Mouse (Mus musculus): Measurements from ENCODE around the gene Timp2. TPM values are rescaled to one million over a fixed set of nuclear protein-coding genes. Genes with fewer than 3 reads are reported as not detected.
A peak's percentile ranks its signal among the peaks of the same experiment; 100 is the strongest.

The Timp2 gene
- polyA plus RNA-seq, 1 experiment from 2014 or later: 57.5 TPM

- ATAC-seq (ENCODE audit: low read depth): no peak
- WGBS: 93% methylated on average over 3 of the region's 3 CpGs
- no peak overlapping the region for H3K4me3 ChIP-seq
Measured at GRCm38 (mm10) chr11:118280218-118280617, 75.3 kb downstream of the Timp2 start.

DNA sequence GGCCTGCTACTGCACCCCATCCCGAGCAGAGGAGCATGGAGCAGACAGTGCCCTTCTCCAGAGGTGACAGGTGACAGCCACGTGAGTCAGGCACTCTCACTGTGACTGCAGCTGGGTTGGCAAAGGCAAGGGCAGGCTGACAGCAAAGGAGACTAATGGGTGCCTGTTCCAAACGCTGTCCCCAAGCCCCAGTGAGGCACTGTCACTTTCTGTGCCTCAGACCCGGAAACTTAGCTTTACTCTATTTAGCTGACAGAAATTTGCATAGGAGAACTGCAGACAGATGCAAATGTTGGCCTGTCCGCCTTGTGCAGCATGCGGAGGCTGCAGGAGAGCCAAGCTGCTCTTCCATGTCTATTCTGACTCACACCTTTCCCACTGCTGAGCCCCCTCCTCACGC, 79.2 kb downstream of the Timp2 start:
- Histone ChIP-seq H3K27ac (replicated peaks) (no peak overlapping the region), H3K27me3 (no peaks in the 10 kb centered on the region), H3K4me3 (no peak overlapping the region), H3K36me3 (peaks cover 100% of the 10 kb centered on the region), H3K4me1 (replicated peaks) (no peaks in the 10 kb centered on the region), H3K4me2 (no peak overlapping the region), H3K9me3 (no peaks in the 10 kb centered on the region), H3K9ac (no peak overlapping the region)
- 86% methylated on average over 7 of the region's 7 CpGs for WGBS
- no peak for ATAC-seq (ENCODE audit: low read depth)

More at GRCm38 (mm10) chr11:118280218-118280617, 75.3 kb downstream of the Timp2 start:
- no peaks in the 10 kb centered on the region for H3K9me3 ChIP-seq
- no peak overlapping the region for H3K4me2 ChIP-seq
- no peaks in the 10 kb centered on the region for H3K27me3 ChIP-seq
- H3K27ac ChIP-seq (replicated peaks): no peak overlapping the region
- peaks cover 100% of the 10 kb centered on the region for H3K36me3 ChIP-seq
- H3K9ac ChIP-seq: no peak overlapping the region
- no peaks in the 10 kb centered on the region for H3K4me1 ChIP-seq (replicated peaks)

GRCm38 (mm10) chr11:118275092-118275491, 80.4 kb downstream of the Timp2 start:
- ATAC-seq (ENCODE audit: low read depth): no peak
- no peaks in the 10 kb centered on the region for H3K4me1 ChIP-seq (replicated peaks)
- H3K9ac ChIP-seq: no peak overlapping the region
- H3K4me3 ChIP-seq: no peak overlapping the region
- no peaks in the 10 kb centered on the region for H3K9me3 ChIP-seq
- no peak overlapping the region for H3K27ac ChIP-seq (replicated peaks)
- 96% methylated on average over 9 of the region's 9 CpGs for WGBS
- no peak overlapping the region for H3K4me2 ChIP-seq
- peaks cover 98% of the 10 kb centered on the region for H3K36me3 ChIP-seq
- H3K27me3 ChIP-seq: no peaks in the 10 kb centered on the region

DNA sequence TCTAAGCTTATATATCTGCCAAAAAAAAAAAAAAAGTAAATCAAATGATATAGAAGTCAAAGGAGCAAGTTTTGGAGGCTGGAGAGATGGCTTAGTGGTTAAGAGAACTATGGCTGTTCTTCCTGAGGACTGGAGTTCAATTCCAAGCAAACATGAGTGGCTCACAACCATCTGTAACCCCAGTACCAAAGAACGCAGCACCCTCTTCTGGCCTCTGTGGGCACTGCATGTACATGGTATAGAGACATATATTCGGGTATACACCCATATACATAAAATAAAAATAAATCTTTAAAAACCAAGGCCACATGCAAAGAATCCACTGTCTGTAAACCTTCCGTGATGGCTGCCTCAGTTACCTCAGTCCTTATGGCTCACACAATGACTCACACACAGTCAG, 85.7 kb downstream of the Timp2 start:
- no peak overlapping the region for H3K4me2 ChIP-seq
- no peak overlapping the region for H3K9ac ChIP-seq
- H3K9me3 ChIP-seq: no peaks in the 10 kb centered on the region
- peaks cover 98% of the 10 kb centered on the region for H3K36me3 ChIP-seq
- no peak for ATAC-seq (ENCODE audit: low read depth)
- H3K27me3 ChIP-seq: no peaks in the 10 kb centered on the region
- H3K4me3 ChIP-seq: no peak overlapping the region
- H3K27ac ChIP-seq (replicated peaks): no peak overlapping the region
- 92% methylated on average over 3 of the region's 3 CpGs for WGBS
- H3K4me1 ChIP-seq (replicated peaks): no peaks in the 10 kb centered on the region

DNA sequence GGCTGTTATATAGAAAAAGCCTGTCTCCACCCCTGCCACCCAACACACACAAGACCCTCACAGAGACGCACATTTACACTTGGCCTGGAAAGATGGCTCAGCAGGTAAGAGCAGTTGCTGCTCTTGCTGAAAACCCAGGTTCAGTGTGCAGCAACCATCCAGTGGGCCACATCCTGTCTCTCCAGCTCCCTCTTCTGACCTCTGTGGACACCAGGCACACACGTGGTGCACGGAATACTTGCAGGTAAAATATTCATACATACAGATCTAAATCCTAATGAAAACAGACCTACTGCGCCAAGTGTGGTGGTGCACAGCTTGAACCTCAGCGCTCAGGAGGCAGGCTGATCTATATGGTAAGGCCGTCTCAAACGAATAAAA, 88.9 kb downstream of the Timp2 start:
- Histone ChIP-seq H3K4me3 (no peak overlapping the region), H3K9ac (no peak overlapping the region), H3K36me3 (peaks cover 98% of the 10 kb centered on the region), H3K27ac (replicated peaks) (no peak overlapping the region), H3K9me3 (no peaks in the 10 kb centered on the region), H3K4me1 (replicated peaks) (no peaks in the 10 kb centered on the region), H3K4me2 (no peak overlapping the region), H3K27me3 (no peaks in the 10 kb centered on the region)
- ATAC-seq (ENCODE audit: low read depth): no peak
- WGBS: 95% methylated on average over 7 of the region's 7 CpGs

GRCm38 (mm10) chr11:118266044-118266665, 89.4 kb downstream of the Timp2 start:
- 91% methylated on average over 10 of the region's 10 CpGs for WGBS
- Histone ChIP-seq H3K4me3 (no peak overlapping the region), H3K9ac (no peak overlapping the region), H3K36me3 (peaks cover 98% of the 10 kb centered on the region), H3K27me3 (no peaks in the 10 kb centered on the region), H3K27ac (replicated peaks) (no peak overlapping the region), H3K4me1 (replicated peaks) (no peaks in the 10 kb centered on the region), H3K9me3 (no peaks in the 10 kb centered on the region), H3K4me2 (no peak overlapping the region)
- no peak for ATAC-seq (ENCODE audit: low read depth)

GRCm38 (mm10) chr11:118265621-118266020, 89.9 kb downstream of the Timp2 start:
- no peaks in the 10 kb centered on the region for H3K9me3 ChIP-seq
- WGBS: 94% methylated on average over 11 of the region's 11 CpGs
- no peaks in the 10 kb centered on the region for H3K4me1 ChIP-seq (replicated peaks)
- no peak overlapping the region for H3K9ac ChIP-seq
- no peak overlapping the region for H3K27ac ChIP-seq (replicated peaks)
- H3K36me3 ChIP-seq: peaks cover 99% of the 10 kb centered on the region
- H3K4me2 ChIP-seq: no peak overlapping the region
- no peak for ATAC-seq (ENCODE audit: low read depth)
- no peaks in the 10 kb centered on the region for H3K27me3 ChIP-seq
- H3K4me3 ChIP-seq: no peak overlapping the region

DNA sequence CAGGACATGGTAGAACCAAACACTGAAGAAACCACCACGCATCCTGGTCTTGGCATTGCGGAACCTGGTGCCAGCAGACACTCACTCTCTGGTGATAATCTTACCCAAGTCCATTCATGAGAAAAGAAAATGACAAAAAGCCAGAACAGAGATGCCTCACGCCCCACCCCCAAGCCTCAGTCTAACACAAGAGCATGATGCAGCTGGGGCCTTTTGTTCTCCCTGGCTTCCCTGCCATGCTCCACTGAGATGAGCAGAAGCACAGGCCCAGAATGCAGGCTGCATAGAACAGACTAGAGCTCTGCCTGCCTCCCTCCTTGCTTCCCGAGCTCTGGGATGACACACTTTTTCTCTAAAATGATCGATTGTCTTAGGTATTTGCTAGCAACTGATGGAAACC, 92.4 kb downstream of the Timp2 start:
- Histone ChIP-seq H3K4me2 (no peak overlapping the region), H3K36me3 (peaks cover 100% of the 10 kb centered on the region), H3K4me3 (no peak overlapping the region), H3K9ac (no peak overlapping the region), H3K4me1 (replicated peaks) (no peaks in the 10 kb centered on the region), H3K27ac (replicated peaks) (no peak overlapping the region), H3K9me3 (no peaks in the 10 kb centered on the region), H3K27me3 (no peaks in the 10 kb centered on the region)
- WGBS: 95% methylated on average over 5 of the region's 5 CpGs
- ATAC-seq (ENCODE audit: low read depth): no peak

GRCm38 (mm10) chr11:118260081-118260480, 95.5 kb downstream of the Timp2 start:
- H3K36me3 ChIP-seq: peaks cover 92% of the 10 kb centered on the region
- 84% methylated on average over 8 of the region's 8 CpGs for WGBS
- ATAC-seq (ENCODE audit: low read depth): no peak
- no peaks in the 10 kb centered on the region for H3K9me3 ChIP-seq
- H3K4me2 ChIP-seq: no peak overlapping the region
- H3K27ac ChIP-seq (replicated peaks): no peak overlapping the region
- no peaks in the 10 kb centered on the region for H3K27me3 ChIP-seq
- H3K9ac ChIP-seq: no peak overlapping the region
- H3K4me1 ChIP-seq (replicated peaks): peaks cover under 1% of the 10 kb centered on the region; the same call in 1 of the 2 replicates
- H3K4me3 ChIP-seq: no peak overlapping the region

GRCm38 (mm10) chr11:118259580-118259979, 96.0 kb downstream of the Timp2 start:
- Histone ChIP-seq H3K4me1 (replicated peaks) (peaks cover 5% of the 10 kb centered on the region), H3K36me3 (peaks cover 87% of the 10 kb centered on the region), H3K9ac (no peak overlapping the region), H3K9me3 (no peaks in the 10 kb centered on the region), H3K4me3 (no peak overlapping the region), H3K4me2 (no peak overlapping the region), H3K27ac (replicated peaks) (no peak overlapping the region), H3K27me3 (no peaks in the 10 kb centered on the region)
- ATAC-seq (ENCODE audit: low read depth): no peak
- 93% methylated on average over 8 of the region's 8 CpGs for WGBS

GRCm38 (mm10) chr11:118256371-118256770, 99.2 kb downstream of the Timp2 start:
- Histone ChIP-seq H3K27me3 (no peaks in the 10 kb centered on the region), H3K9ac (no peak overlapping the region), H3K9me3 (no peaks in the 10 kb centered on the region), H3K27ac (replicated peaks) (no peak overlapping the region), H3K4me3 (no peak overlapping the region), H3K4me1 (replicated peaks) (peaks cover 19% of the 10 kb centered on the region), H3K4me2 (no peak overlapping the region), H3K36me3 (peaks cover 55% of the 10 kb centered on the region)
- no peak for ATAC-seq (ENCODE audit: low read depth)
- 91% methylated on average over 7 of the region's 7 CpGs for WGBS

DNA sequence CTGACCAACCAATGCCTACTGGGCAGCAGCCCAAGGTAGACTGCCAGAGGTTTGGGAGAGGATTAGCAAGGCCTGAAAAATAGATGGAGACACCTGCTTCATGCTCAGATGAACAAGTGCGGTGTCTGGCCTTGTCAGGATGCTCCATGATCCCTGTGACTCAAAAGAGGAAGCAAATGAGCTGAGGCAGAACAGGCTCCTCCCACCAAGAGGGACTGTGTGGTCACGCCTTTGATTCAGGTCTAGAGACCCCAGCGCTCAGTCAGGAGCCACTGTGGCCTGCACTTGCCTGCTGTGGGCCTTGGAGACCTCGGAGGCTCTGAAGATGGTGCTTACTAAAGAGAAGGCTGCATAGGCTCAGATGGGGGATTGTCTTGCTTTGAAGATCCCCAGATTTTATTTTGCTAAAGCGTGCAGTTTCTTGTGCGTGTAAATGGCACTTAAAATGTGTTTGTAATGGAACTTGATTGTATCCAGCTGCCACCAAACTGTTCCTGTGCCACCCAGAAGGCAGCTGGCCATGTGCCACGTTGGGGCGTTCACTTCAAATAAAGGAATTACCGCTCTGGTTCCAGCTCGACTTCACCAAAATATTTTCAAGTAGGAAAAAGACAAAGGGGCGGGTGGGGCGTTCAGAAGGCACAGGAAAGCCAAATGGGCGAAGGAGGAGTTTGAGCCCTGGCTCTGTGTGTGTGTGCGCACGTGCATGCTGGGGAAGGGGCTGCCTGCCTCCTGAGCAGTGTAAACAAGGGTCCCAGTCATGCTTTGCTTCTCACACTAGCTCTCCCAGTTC, 101.2 kb downstream of the Timp2 start:
- ATAC-seq (ENCODE audit: low read depth): peak; percentile 67
- H3K9me3 ChIP-seq: no peaks in the 10 kb centered on the region
- 51% methylated on average over 15 of the region's 15 CpGs for WGBS
- no peak overlapping the region for H3K4me3 ChIP-seq
- peaks cover 21% of the 10 kb centered on the region for H3K4me1 ChIP-seq (replicated peaks)
- H3K27me3 ChIP-seq: no peaks in the 10 kb centered on the region
- H3K36me3 ChIP-seq: peaks cover 35% of the 10 kb centered on the region
- H3K9ac ChIP-seq: no peak overlapping the region
- peak overlapping the region; percentile 85 for H3K27ac ChIP-seq (replicated peaks)
- H3K4me2 ChIP-seq: no peak overlapping the region

Data from neural tube, embryonic 13.5 days (tissue).